Mouse (Mus musculus) olfactory bulb, adult 2 months (tissue): Measurements from ENCODE around the gene Mtus2.
"Not testable (repeated sequence)": the region's sequence is repeated elsewhere in the genome, so short reads cannot be mapped to it uniquely, and the experiment has no call there.

Experiments
- CTCF ChIP-seq: fragments of 200-500 bp; IDR thresholded peaks from 2 replicates; pipeline ENCODE4 v1.5.1; 2012; ENCODE audit warnings: low read depth, mild to moderate bottlenecking, low read length, moderate library complexity; ENCODE audit not compliant: insufficient read depth
- POLR2A ChIP-seq: fragments of 200-500 bp; IDR thresholded peaks from 2 replicates; pipeline ENCODE4 v1.6.1; 2012; ENCODE audit warnings: mild to moderate bottlenecking, low read depth, low read length, moderate library complexity; ENCODE audit not compliant: insufficient read depth

DNA sequence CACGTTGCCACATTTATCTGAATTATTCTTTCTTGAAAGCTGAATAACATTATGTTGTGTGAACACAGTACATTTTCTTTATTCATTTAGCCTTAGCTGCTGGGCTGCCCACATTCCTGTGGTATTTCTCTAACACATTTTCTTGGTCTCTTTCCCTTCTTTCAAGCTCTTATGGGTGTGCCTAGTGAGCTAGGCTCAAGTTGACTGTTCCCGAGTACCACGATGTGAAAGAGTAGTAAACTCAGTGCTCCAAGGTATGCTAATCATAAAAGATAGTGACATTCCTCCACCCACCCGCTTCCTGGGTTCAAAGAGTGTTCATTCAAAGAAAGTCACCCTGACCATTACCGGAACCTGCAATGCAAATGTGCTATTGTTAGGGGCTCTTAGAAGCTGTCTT, 3.9 kb upstream of the Mtus2 start:
- not testable (repeated sequence) for TF ChIP-seq POLR2A, CTCF
